Mouse (Mus musculus) olfactory bulb, adult 2 months (tissue): Measurements from ENCODE around the gene Fmo5.

Experiments
- CTCF ChIP-seq: fragments of 200-500 bp; IDR thresholded peaks from 2 replicates; pipeline ENCODE4 v1.5.1; 2012; ENCODE audit warnings: low read depth, mild to moderate bottlenecking, low read length, moderate library complexity; ENCODE audit not compliant: insufficient read depth
- POLR2A ChIP-seq: fragments of 200-500 bp; IDR thresholded peaks from 2 replicates; pipeline ENCODE4 v1.6.1; 2012; ENCODE audit warnings: mild to moderate bottlenecking, low read depth, low read length, moderate library complexity; ENCODE audit not compliant: insufficient read depth

DNA sequence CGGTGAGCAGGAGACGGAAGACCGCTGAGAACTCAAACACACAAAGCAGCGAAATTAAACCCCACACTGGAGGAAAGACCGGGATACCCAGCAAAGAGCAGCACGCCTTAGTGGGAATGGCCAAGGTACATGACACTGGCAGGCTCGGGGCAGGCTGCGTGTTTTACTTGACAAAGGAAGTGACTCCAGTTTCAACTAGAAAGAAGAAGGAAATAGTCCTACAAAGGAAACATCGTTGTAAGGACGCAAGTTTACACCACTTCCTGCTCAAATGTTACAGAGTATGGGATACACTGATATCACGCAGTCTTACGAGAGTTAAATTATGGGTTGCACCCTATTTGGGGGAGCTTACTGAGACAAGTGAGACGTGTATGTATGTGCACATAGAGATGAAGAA lies 34.5 kb upstream of the Fmo5 start:
- no peak for TF ChIP-seq POLR2A
- no peak for TF ChIP-seq CTCF
